Mouse (Mus musculus) activated CD4-positive, CD25-positive, alpha-beta regulatory T cell, adult 4 months (primary cell): Measurements from ENCODE around the gene Fbxo24. TPM values are rescaled to one million over a fixed set of nuclear protein-coding genes. Genes with fewer than 3 reads are reported as not detected.

Experiments used
- ATAC-seq: one replicate; pipeline ENCODE4 v1.8.0; 2017
- polyA plus RNA-seq, 2 experiments: library from polyadenylated mRNA; unstranded; fragments of 100-300 nt; shearing (Covaris generic); gene quantifications; one replicate each; pipeline ENCODE4 v1.2.1; 2017

Gene Fbxo24
- polyA plus RNA-seq, 2 experiments from 2014 or later, result 0.33 TPM; not detected in 1

DNA sequence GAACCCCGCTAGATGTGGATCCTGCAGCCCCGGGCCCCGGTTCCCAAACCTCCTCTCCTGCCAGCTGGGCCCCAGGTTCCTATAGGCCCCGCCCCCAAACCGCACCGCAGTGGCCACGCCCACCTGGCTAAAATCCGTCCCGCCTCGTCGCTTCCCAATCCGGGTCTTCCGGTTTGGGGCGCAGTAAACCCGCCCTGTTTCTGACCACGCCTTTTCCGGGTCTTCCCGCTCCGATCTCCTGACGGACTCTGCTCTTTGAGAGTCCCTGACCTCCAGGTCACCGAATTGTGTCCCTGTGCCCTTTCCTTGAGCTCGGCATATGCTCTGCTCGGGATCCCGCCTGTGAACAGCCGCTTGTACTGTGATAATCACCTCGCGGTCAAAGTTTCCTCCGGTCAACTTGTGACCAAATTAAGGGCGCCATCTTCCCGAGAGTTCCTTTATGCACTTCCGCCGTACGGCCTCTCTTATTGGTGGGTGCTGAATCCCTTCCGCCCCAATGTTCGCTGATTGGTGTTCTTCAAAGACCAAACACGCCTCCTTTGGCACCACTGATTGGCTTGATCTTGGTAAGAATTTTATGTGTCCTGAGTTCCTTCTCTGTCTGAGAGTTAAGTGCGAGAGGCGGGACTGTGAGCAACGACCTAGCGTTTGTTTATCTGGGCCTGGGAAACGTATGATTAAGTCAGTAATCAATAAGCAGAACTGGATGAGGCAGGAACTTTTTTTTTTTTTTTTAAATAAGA, 28.0 kb downstream of the Fbxo24 start, which contains the start of gene Mospd3:
TSS of gene Mospd3 (minus strand) at position 440 of the 746 bp plus-strand sequence.
- peak; percentile 92 for ATAC-seq

DNA sequence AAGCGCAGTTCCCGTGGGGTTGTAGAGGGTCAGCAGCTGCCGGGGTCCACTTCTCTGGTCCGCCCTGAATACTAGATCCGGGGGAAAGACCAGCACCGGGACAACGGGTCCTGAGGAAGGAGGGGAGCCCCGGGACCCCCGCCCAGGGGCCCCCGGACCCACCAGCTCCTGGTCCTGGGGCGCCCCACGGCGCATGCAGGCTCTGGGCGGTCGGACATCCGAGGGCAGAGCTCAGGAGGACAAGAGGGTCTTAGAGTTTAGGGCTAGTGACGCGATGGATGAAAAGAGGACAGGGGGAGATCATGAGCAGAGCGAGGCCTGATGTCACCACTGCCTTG, 28.6 kb downstream of the Fbxo24 start:
- peak; percentile 4 for ATAC-seq

DNA sequence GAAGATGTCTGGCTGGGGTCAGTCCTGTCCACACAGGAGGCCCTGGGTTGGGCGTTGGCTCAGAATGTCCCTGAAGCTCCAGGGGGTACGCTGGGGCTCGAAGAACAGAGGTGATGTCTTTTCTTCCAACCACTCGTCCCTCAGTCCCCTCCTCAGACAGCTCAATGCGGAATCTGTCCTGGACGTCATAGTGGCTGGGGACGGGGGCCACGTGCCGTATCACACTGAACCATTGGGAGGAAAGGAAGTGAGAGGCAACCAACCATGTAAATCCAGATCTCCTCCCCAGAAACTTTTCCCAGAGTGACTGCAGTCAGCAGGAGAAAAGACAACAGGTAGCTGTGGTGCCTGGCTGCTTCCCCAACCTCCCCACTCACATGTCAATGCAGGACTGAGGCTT, 29.2 kb downstream of the Fbxo24 start:
- no peak for ATAC-seq

DNA sequence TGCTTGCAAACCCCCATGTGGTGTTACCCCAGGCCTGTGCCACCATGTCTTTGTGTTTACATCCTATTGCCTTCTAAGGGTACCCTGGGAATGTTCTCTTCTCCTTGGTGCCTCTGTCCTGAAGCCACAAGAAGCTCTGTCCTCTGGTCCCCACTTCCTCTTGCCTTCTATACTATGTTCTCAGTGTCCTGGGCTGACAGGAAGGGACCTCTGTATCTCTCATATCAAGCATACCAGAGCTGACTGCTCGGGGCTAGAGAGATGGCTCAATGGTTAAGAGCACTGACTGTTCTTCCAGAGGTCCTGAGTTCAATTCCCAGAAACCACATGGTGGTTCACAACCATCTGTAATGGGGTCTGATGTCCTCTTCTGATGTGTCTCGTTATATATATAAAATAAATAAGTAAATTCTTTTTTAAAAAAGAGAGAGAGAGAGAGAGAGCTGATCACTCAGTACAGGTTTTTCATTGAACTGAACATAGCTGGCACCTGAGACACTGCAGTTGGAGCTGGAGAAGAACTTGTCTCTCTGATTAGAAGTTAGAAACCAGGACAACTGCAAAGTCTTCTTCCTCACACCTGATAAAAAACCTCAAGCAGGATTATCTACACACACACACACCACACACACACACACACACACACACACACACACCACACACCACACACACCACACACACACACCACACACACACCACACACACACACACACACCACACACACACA, 30.5 kb downstream of the Fbxo24 start:
- no peak for ATAC-seq

DNA sequence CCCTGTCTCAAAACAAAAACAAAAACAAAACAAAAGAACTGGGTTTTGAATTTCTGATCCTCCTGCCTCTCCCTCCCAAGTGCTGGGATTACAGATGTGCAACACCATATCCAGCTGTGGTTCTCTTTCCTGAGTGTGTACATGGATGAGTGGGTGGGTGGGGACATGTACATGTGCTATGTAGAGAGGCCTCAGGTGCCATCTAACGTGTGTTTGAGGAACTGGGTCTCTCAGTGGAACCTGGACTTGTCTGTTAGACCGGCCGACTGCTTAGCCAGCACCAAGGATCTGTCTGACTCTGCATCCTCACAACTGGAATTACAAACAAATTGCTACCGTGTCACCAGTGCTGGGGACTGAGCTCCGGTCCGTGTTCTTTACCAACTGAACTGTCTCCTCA, 31.2 kb downstream of the Fbxo24 start:
- no peak for ATAC-seq

DNA sequence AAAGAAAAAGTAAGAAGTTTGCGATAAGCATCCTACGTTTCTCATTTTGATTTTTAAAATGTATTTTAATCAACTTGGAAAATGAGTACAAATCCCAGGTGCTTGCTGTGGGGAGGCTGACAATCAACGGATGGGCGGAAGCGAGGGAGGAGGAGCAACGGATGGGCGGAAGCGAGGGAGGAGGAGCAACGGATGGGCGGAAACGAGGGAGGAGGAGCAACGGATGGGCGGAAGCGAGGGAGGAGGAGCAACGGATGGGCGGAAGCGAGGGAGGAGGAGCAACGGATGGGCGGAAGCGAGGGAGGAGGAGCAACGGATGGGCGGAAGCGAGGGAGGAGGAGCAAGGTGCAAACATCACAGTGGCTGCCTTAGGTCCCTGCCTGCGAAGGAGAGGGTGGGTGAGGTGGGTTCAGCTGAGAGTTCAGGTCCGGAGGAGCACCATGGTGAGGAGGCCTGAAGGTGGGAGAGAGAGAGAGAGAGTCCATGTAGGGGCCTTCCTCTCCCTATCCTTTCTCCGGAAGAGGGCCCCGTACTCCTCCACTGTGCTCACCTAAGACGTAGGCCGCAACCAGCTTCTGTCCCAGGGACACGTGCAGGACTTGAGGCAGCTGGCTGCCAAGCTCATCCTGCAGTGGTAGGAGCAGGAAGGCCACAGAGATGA, 32.1 kb downstream of the Fbxo24 start:
- peak; percentile 14 for ATAC-seq

DNA sequence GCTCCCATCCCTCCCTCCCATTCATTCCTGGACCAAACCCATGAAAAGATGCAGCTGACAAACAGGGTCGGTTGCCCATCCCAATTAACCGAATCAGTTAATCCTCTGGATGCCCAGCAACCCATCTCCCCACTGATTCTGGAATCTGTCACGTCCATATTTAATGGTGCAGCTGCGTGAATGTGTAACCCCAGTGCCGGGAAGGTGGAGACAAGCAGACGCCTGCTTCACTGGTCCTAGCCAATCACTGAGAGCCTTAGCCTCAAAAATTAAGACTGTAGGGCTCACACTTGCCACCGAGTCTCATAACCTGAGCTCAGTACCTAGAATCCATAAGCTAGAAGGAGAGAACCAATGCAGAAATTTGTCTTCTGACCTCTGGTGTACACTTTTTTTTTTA, 32.9 kb downstream of the Fbxo24 start:
- ATAC-seq, result no peak

DNA sequence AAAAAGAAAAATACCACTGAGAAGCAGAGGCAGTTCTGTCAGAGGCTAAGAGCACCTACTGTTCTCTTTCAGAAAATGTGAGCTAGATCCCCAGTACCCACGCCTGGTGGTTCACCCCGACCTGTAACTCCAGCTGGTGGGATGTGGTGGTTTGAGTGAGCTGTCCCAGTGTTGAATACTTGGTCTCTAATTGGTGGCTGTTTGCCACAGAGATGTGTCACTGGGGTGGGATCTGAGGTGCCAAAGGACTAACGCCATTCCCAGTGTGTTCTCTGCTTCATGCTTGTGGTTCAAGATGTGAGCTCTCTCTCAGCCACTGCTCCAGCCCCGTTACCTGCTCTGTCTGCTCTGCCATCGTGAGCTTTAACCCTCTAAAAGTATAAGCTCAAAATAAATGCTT, 38.3 kb downstream of the Fbxo24 start:
- ATAC-seq, result no peak

DNA sequence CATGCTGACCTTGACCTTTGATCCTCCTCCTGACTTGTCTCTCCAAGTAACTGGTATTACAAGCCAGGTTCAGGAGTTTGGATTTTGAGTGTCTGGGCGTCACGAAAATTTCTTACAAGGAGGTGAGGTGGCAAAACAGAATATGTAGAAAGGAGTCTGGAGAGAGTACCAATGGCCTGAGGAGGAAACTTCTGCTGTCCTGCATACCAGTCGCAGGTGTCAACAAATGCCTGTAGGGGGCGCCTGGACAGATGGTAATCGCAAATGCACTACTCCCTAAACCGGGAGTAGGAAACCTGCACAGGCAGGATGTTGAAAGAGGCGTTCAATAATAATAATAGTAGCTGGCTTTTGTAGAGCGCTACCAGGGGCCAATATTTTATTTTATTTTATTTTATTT, 43.8 kb downstream of the Fbxo24 start:
- no peak for ATAC-seq

DNA sequence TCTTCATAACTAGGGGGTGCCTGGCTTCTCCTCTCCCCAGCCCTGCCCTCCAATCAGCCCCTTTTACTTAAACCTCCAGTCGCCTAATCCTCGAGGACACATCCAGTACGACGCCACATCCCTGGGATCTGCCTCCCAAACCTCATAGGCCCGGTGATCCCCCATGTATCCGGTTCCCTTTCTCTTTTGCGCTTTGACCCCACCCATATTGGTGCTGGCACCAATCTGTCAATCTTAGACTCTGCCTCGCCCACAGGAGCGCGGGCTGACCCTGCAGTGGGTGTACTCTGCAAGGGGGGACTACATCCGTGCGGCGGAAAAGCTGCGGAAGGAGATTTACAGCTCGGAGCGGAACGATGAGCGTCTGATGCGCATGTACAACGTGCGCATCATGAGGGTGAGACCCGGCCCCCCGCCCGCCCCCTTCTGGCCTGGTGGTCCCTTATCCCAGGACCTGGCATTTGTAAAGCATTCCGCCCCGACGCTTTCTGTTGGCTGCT, 45.1 kb downstream of the Fbxo24 start:
- ATAC-seq, result no peak

DNA sequence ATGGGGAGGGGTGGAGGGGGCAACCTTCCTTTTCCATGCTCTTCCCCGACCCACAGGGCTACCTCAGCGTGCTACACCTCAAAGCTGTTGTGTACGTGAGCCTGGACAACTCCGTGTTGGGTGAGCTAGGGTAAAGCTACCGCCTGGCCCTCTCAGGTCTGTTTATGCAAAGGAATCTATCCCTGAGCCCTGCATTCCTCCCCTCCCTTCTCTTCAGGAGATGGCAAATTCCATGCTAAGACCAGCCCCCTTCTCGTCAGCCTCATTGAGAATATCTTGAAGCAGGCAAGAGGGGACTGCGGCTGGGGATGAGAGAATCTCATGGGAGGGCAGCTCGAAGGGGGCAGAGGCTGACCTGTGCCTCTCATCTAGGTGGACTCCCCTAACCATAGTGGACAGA, 46.1 kb downstream of the Fbxo24 start:
- no peak for ATAC-seq

DNA sequence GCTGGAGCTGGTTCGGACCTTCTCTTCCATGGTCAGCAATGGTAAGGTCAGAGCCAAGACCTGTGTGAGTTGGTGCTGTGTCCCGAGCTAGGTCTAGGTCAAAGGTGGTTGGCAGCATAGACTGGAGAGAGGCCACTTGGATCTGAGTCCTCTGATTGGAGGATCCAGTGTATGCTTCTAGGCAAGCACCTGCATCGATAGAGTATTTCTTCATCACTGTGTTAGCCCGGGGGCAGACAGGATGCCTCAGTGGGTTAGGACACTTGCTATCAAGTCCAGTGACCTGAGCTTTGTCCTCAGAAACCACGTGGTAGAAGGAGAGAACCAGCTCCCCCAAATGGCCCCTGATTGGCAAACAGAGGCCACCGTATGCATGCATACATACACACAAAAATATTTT, 48.6 kb downstream of the Fbxo24 start:
- no peak for ATAC-seq

DNA sequence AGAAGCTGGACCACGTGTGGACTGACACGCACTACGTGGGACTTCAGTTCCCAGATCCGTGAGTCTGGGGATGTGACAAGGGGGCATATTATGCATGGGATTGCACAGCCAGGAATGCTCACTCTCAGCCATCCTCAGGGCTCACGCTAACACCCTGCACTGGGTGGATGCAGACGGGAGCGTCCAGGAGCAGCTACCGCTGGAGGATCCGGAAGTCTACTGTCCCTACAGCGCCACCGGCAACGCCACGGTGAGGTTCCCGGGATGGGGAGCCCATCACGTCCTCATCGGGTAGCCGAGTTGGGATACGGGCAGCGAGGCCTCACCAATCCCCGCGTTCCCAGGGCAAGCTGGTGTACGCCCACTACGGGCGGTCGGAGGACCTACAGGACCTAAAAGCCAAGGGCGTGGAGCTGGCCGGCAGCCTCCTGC, 54.3 kb downstream of the Fbxo24 start:
- ATAC-seq, result no peak

DNA sequence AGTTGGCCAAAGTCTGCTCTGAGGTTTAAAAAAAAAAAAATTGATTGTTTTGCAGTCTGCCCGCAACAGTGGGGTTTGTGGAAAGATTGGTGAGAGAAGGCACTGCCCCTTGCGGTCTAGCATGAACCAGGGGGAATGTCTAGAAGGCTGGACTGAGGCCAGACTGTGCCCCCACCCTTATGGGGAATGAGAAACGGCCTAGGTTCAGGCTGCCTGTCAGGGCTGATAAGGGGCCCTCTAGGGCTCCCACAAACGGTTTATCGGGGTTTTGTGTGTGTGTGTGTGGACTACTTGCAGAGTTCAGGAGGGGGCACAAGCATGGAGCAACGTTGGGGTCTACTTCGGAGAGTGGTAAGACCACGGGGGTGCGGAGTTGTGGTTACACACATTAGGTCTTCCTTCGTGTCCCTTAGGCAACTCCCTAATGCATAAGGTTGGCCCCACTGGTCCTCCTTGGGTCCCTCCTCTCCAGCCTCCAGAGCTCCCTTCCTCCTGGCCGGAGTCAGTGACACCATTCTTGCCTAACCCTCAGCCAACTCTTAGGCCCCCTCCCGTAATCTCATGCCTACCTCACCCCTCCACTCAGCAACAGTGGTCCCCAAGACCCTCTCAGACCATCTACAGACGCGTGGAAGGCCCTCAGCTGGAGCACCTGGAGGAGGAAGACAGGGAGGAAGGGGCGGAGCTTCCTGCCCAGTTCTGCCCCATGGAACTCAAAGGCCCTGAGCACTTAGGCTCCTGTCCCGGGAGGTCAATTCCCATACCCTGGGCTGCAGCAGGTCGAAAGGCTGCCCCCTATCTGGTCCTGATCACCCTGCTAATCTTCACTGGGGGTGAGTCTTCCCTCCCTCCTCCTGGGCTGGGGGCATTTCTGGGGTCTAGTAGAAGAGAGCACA, 57.9 kb downstream of the Fbxo24 start:
- ATAC-seq, result no peak

DNA sequence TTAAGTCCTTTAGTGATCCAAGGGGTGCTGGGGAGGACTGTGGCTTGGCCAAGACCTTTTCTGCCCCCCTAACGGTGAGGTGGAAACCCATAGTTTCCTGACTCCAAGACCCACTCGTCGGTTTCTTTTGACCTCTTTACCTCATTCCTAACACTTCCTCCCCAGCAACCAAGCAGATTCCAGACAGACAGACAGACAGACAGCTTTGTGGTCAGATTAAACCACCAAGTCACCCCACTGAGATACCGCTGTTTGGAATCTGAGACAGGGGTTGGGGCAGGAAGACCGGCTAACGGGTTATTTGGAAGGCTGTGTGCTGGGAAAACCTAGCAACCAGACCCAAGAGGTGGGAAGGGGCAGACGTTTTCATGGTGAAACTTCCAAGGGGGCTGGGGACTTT, 58.6 kb downstream of the Fbxo24 start:
- ATAC-seq, result no peak

DNA sequence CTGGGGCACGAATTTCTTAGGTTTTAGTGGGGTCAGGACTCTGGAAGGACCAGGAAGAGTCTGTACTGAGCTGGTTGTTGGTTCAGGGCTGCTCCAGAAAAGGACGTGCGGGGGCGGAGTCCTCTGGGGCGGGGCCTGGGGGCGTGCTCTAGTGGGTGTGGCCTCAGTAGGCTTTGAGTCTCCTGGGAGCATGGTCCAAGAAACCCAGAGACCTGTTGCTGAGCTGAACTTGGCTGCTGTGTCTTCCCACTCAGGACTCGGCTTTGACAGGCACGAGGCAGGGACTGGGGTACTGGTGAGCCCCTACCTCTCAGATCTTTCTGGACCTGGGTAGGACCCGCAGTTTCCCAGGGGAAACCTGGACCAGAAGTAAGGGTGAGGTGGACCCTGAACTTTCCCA, 59.1 kb downstream of the Fbxo24 start, which contains the start of gene Tfr2:
TSS of gene Tfr2 (plus strand) at position 176 of the 400 bp plus-strand sequence.
- ATAC-seq, result no peak

DNA sequence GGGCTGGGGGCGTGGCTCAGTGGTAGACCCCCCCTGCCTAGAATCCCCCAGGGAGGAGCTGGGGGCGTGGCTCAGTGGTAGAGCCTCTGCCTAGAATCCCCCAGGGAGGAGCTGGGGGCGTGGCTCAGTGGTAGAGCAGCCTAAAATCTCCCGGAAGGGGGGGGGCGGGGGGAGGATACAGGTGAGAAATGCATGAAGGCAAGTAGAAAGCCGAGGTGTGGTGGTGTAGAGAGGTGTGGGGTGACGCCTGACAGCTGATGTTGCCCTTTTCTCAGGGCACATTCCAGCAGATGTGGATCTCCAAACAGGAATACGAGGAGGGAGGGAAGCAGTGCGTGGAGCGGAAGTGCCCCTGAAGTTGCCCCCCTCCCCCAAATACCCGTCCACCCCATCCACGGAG, 59.8 kb downstream of the Fbxo24 start:
- no peak for ATAC-seq

DNA sequence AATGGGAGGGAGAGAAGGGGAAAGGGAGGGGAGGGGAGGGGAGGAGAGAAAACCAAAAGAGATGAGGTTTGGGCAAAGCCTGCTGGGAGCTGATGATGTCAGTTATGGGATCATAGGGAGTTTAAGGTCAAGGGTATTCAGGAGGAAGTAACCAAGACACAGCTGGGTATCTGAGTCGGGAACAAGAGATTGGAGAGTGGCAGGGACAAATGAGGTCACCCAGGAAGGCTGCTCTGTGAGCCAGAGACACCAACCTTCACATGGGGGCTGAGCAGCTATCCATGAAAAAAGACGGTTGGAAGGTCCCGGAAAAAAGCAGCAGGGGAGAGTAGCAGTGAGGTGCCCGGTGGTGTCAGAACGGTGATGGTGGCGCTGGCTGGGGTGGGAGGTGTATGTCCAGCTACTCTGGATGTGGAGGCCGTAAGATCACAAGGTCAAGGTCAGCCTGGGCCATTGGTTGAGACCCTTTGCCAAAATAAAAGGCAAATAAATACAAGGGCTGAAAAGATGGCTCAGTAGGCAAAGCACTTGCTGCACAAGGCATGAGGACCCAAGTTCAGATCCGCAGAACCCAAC, 60.5 kb downstream of the Fbxo24 start:
- ATAC-seq, result no peak

DNA sequence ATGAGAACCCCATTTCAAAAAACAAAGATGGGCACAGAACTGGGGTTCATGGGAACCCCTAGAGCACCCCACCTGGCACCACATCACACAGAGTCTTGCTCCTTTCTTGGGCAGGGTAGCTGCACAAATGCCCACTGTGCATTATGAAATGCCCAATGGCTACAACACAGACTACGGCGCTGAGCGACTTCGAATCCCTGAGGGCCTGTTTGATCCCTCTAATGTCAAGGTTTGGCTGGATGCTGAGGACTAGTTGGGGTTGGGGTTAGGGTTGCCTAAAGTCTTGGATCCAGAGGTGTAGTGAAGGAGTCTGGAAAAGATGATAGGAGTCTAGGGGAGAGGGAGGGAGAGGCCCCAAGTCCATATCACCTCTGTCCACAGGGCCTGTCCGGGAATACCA, 62.4 kb downstream of the Fbxo24 start:
- no peak for ATAC-seq

DNA sequence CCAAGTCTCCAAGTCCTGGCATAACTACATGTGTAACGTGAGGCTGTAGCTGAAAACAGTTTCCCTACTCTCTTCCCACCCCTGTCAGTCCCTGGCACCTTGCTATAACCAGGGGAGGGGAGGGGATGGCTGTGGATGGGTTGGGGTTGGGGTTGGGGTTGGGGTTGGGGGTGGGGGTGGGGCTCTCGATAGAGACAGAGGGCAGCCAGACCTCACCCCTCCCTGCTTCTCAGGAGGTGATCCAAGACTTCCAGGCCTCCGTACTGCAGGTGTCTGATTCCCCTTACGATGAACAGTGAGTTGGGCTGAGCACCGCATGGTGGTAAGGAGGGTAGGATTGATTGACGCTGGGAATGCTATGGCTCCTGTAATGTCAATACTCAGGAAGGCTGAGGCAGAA, 63.1 kb downstream of the Fbxo24 start:
- no peak for ATAC-seq

DNA sequence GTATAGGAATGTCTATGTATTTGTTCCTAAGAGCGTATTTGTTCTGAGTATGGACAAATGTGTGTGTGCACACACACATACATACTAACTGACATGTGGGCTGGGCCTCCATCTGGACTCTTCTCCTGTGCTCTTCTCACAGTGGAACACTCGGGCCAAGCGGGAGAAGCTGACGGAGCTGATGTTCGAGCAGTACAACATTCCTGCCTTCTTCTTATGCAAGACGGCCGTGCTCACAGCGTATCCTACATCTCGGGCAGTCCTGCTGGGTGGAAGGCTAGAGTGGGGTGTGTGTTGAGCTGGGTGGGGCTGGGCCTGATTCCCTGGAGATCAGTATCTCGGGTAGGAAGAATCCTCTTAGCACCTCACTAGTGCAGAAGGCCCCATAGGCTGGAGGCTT, 65.8 kb downstream of the Fbxo24 start:
- ATAC-seq, result no peak
